26 mouse cellular contexts compared by ENCODE assay signal in genomic region chr7:119479256-119479655, GRCm38 (mm10). TPM values are rescaled to one million over a fixed set of nuclear protein-coding genes. Genes with fewer than 3 reads are reported as not detected.
DNase-seq lines count a peak whose midpoint lies in the region; ATAC-seq and TF ChIP-seq lines count a peak whose summit lies in the region.
"Had no signal": no experiment of that assay in that cellular context is flagged by ENCODE, and none has a peak within 500 bp of the region (broad histone marks: within the 10 kb centered on the region; RNA-seq: fewer than 3 reads in every experiment).

Gene Umod, minus strand, starts transcription at chr7:119479282.

- ATAC-seq in kidney, embryonic 16.5 days (ENCODE audit: low FRiP score, low TSS enrichment): no peak
- ATAC-seq in inflammation-experienced regulatory T-cells, adult 6 months: no peak
- ATAC-seq in megakaryocyte progenitor cell, adult 5-6 weeks (replicated peaks; ENCODE audit: poor library complexity): no peak
- ATAC-seq: forebrain, embryonic 15.5 days; hindbrain, embryonic 16.5 days had no signal

- peak; percentile 68 for DNase-seq in kidney, adult 18-20 months
- DNase-seq in kidney, adult 2 months: peak; percentile 95
- DNase-seq in kidney, postnatal 25 days: peak; percentile 72 to 84
- no peak for DNase-seq in frontal cortex, postnatal 36 days (ENCODE audit: low spot score in 2 of 2)
- DNase-seq: adrenal gland, adult 2 months; adrenal gland, postnatal 25 days; cerebellum, adult 2 months; cerebellum, postnatal 14 days; embryo, embryonic 11 days; gastrocnemius, postnatal 14 days; heart, postnatal 36 days had no signal

- H3K9ac ChIP-seq in kidney, embryonic 16.5 days (replicated peaks; ENCODE audit: low read length): no peak within 1 kb of the TSS
- H3K9ac ChIP-seq: embryonic facial prominence, embryonic 15.5 days; forebrain, embryonic 15.5 days; heart, embryonic 13.5 days had no signal

- no peak for TF ChIP-seq POLR2A in kidney, adult 2 months (IDR thresholded peaks at IDR 0.05; ENCODE audit: low read depth, low read length)

- no peak for TF ChIP-seq CTCF in kidney, adult 2 months (conservative IDR thresholded peaks at IDR 0.05; ENCODE audit: insufficient read depth, insufficient read length, low read depth, low read length)

- peak within 1 kb of the TSS; percentile 96 for H3K27ac ChIP-seq in kidney, adult 2 months (ENCODE audit: insufficient read depth, low read depth, low read length)
- H3K27ac ChIP-seq in kidney, embryonic 16.5 days (ENCODE audit: low read length): peak within 1 kb of the TSS; percentile 29; the same call in 1 of the 2 replicates
- H3K27ac ChIP-seq: embryonic facial prominence, embryonic 15.5 days; forebrain, embryonic 15.5 days; heart, embryonic 13.5 days had no signal

- no peaks in the 10 kb centered on the region for H3K27me3 ChIP-seq in kidney, adult 2 months (replicated peaks; ENCODE audit: control insufficient read depth, insufficient read depth, low read length)
- no peaks in the 10 kb centered on the region for H3K27me3 ChIP-seq in kidney, embryonic 16.5 days (ENCODE audit: insufficient read depth, low read length)
- H3K27me3 ChIP-seq: embryonic facial prominence, embryonic 15.5 days; forebrain, embryonic 15.5 days; heart, embryonic 13.5 days had no signal

- peak within 1 kb of the TSS; percentile 32 for H3K4me3 ChIP-seq in kidney, adult 2 months (ENCODE audit: insufficient read depth, low read depth, low read length)
- no peak within 1 kb of the TSS for H3K4me3 ChIP-seq in kidney, embryonic 16.5 days (ENCODE audit: low read length)
- H3K4me3 ChIP-seq: embryonic facial prominence, embryonic 15.5 days; erythroblast, embryonic 14.5 days; forebrain, embryonic 15.5 days; heart, embryonic 13.5 days had no signal

- no peak within 1 kb of the TSS for H3K4me2 ChIP-seq in kidney, embryonic 16.5 days (replicated peaks; ENCODE audit: low read depth, low read length)
- H3K4me2 ChIP-seq: embryonic facial prominence, embryonic 15.5 days; forebrain, embryonic 15.5 days; heart, embryonic 13.5 days had no signal

- H3K4me1 ChIP-seq in kidney, adult 2 months (ENCODE audit: control insufficient read depth, insufficient read depth, low read length): peaks cover 8% of the 10 kb centered on the region; the same call in 1 of the 2 replicates
- peaks cover 7% of the 10 kb centered on the region; the same call in 1 of the 2 replicates for H3K4me1 ChIP-seq in kidney, embryonic 16.5 days (ENCODE audit: insufficient read depth, low read length)
- H3K4me1 ChIP-seq: embryonic facial prominence, embryonic 15.5 days; forebrain, embryonic 15.5 days; heart, embryonic 13.5 days had no signal

- H3K9me3 ChIP-seq in kidney, embryonic 16.5 days (ENCODE audit: low read length): no peaks in the 10 kb centered on the region
- H3K9me3 ChIP-seq: embryonic facial prominence, embryonic 15.5 days; forebrain, embryonic 15.5 days; heart, embryonic 13.5 days had no signal

- H3K36me3 ChIP-seq in kidney, adult 2 months (ENCODE audit: control insufficient read depth, insufficient read depth, low read length): no peaks in the 10 kb centered on the region
- H3K36me3 ChIP-seq in kidney, embryonic 16.5 days (ENCODE audit: insufficient read depth, low read length): no peaks in the 10 kb centered on the region
- H3K36me3 ChIP-seq: embryonic facial prominence, embryonic 15.5 days; forebrain, embryonic 15.5 days; heart, embryonic 13.5 days had no signal

RNA-seq across cellular contexts. Expression of gene Umod, which starts in this region (rescaled TPM):
- 2,888 and 4,030 TPM in 2 replicates for polyA plus RNA-seq in kidney, adult 2 months (2012; rRNA removed)
- polyA plus RNA-seq in kidney, embryonic 16.5 days (2015; fragmentation: Nextera tagmentation; extraction: Ambion mirVana): 8.3 and 10.0 TPM in 2 replicates
- not detected for polyA plus RNA-seq in inflammation-experienced regulatory T-cells, adult 6 months (2017; shearing (Covaris generic))
- not detected in 2 replicates for total RNA-seq in megakaryocyte progenitor cell, adult 5-6 weeks (2015)
- total RNA-seq in megakaryocyte progenitor cell, adult 5-6 weeks (2017): not detected in 2 replicates
- total RNA-seq: adrenal gland, adult 2 months; adrenal gland, postnatal 25 days; common myeloid progenitor, adult 5-6 weeks; ES-E14; gastrocnemius, postnatal 14 days; heart, adult 8-10 months; heart, postnatal 36 days had no signal
- polyA plus RNA-seq: adrenal gland, adult 2 months; cerebellum, adult 2 months; embryonic facial prominence, embryonic 11.5 days; embryonic facial prominence, embryonic 15.5 days; erythroblast, embryonic 14.5 days; forebrain, embryonic 11.5 days; forebrain, embryonic 15.5 days; heart, embryonic 13.5 days; heart, postnatal 0 days; hindbrain, embryonic 11.5 days; hindbrain, embryonic 16.5 days had no signal

Comparison
In these comparisons a context has a peak if more than half of its experiments do, and no peak if none do; other contexts are left out.
1. RNA of gene Umod (polyA plus RNA-seq): 2,888 to 4,030 TPM in kidney, adult 2 months; 8.3 to 10.0 TPM in kidney, embryonic 16.5 days and not detected in inflammation-experienced regulatory T-cells, adult 6 months; every median in the first group is over 100 times any median in the second.
2. DNase-seq: peak in kidney, adult 18-20 months (single experiment), kidney, adult 2 months (single experiment) and kidney, postnatal 25 days (2 of 2); none in frontal cortex, postnatal 36 days (0 of 2).